In genomic region chr19:20434541-20434940, GRCm38 (mm10) we compare ENCODE assay signal across 9 mouse cellular contexts. TPM values are rescaled to one million over a fixed set of nuclear protein-coding genes. Genes with fewer than 3 reads are reported as not detected.
DNase-seq lines count a peak whose midpoint lies in the region; ATAC-seq lines count a peak whose summit lies in the region.
"Had no signal": no experiment of that assay in that cellular context is flagged by ENCODE, and none has a peak within 500 bp of the region (broad histone marks: within the 10 kb centered on the region; RNA-seq: fewer than 3 reads in every experiment).

No protein-coding gene starts in this region.

- no peak overlapping the region for H3K4me3 ChIP-seq in midbrain, embryonic 11.5 days (ENCODE audit: low read depth, low read length)
- no peak overlapping the region for H3K4me3 ChIP-seq in midbrain, embryonic 16.5 days (ENCODE audit: low read depth, low read length)
- no peak overlapping the region for H3K4me3 ChIP-seq in kidney, embryonic 16.5 days (ENCODE audit: low read length)
- no peak overlapping the region for H3K4me3 ChIP-seq in liver, embryonic 11.5 days (ENCODE audit: low read depth, low read length)
- H3K4me3 ChIP-seq: embryonic facial prominence, embryonic 15.5 days had no signal

- no peaks in the 10 kb centered on the region for H3K36me3 ChIP-seq in midbrain, embryonic 11.5 days (ENCODE audit: control insufficient read depth, insufficient read depth, low read length)
- H3K36me3 ChIP-seq in midbrain, embryonic 16.5 days (ENCODE audit: control insufficient read depth, insufficient read depth, low read length): no peaks in the 10 kb centered on the region
- H3K36me3 ChIP-seq in kidney, embryonic 16.5 days (ENCODE audit: insufficient read depth, low read length): no peaks in the 10 kb centered on the region
- H3K36me3 ChIP-seq in liver, embryonic 11.5 days (ENCODE audit: control insufficient read depth, insufficient read depth, low read length): no peaks in the 10 kb centered on the region
- H3K36me3 ChIP-seq: embryonic facial prominence, embryonic 15.5 days had no signal

- WGBS in midbrain, embryonic 11.5 days: 15% methylated on average over 3 of the region's 3 CpGs
- WGBS in midbrain, embryonic 16.5 days: 15% methylated on average over 3 of the region's 3 CpGs
- 9% methylated on average over 3 of the region's 3 CpGs for WGBS in kidney, embryonic 16.5 days
- WGBS in liver, embryonic 11.5 days: 10% methylated on average over 3 of the region's 3 CpGs

- no peaks in the 10 kb centered on the region for H3K4me1 ChIP-seq in midbrain, embryonic 11.5 days (ENCODE audit: control insufficient read depth, insufficient read depth, low read length)
- H3K4me1 ChIP-seq in midbrain, embryonic 16.5 days (ENCODE audit: control insufficient read depth, insufficient read depth, low read length): no peaks in the 10 kb centered on the region
- H3K4me1 ChIP-seq in kidney, embryonic 16.5 days (ENCODE audit: insufficient read depth, low read length): no peaks in the 10 kb centered on the region
- H3K4me1 ChIP-seq in liver, embryonic 11.5 days (replicated peaks; ENCODE audit: control insufficient read depth, insufficient read depth, low read length): no peaks in the 10 kb centered on the region
- H3K4me1 ChIP-seq: embryonic facial prominence, embryonic 15.5 days had no signal

- H3K9ac ChIP-seq in midbrain, embryonic 11.5 days (ENCODE audit: low read length): no peak overlapping the region
- no peak overlapping the region for H3K9ac ChIP-seq in midbrain, embryonic 16.5 days (ENCODE audit: low read depth, low read length)
- no peak overlapping the region for H3K9ac ChIP-seq in kidney, embryonic 16.5 days (replicated peaks; ENCODE audit: low read length)
- H3K9ac ChIP-seq in liver, embryonic 11.5 days (ENCODE audit: low read depth, low read length): no peak overlapping the region
- H3K9ac ChIP-seq: embryonic facial prominence, embryonic 15.5 days had no signal

- no peak overlapping the region for H3K27ac ChIP-seq in midbrain, embryonic 11.5 days (ENCODE audit: low read depth, low read length)
- no peak overlapping the region for H3K27ac ChIP-seq in midbrain, embryonic 16.5 days (ENCODE audit: low read length)
- no peak overlapping the region for H3K27ac ChIP-seq in kidney, embryonic 16.5 days (ENCODE audit: low read length)
- H3K27ac ChIP-seq in liver, embryonic 11.5 days (ENCODE audit: low read depth, low read length): no peak overlapping the region
- H3K27ac ChIP-seq: embryonic facial prominence, embryonic 15.5 days had no signal

- no peaks in the 10 kb centered on the region for H3K9me3 ChIP-seq in midbrain, embryonic 11.5 days (ENCODE audit: control insufficient read depth, low read length)
- H3K9me3 ChIP-seq in midbrain, embryonic 16.5 days (replicated peaks; ENCODE audit: control insufficient read depth, low read length, poor library complexity, severe bottlenecking): no peaks in the 10 kb centered on the region
- H3K9me3 ChIP-seq in kidney, embryonic 16.5 days (ENCODE audit: low read length): no peaks in the 10 kb centered on the region
- H3K9me3 ChIP-seq in liver, embryonic 11.5 days (ENCODE audit: control insufficient read depth, low read length): no peaks in the 10 kb centered on the region
- H3K9me3 ChIP-seq: embryonic facial prominence, embryonic 15.5 days had no signal

- no peaks in the 10 kb centered on the region for H3K27me3 ChIP-seq in midbrain, embryonic 11.5 days (ENCODE audit: control insufficient read depth, insufficient read depth, low read length)
- no peaks in the 10 kb centered on the region for H3K27me3 ChIP-seq in midbrain, embryonic 16.5 days (ENCODE audit: control insufficient read depth, insufficient read depth, low read depth, low read length)
- H3K27me3 ChIP-seq in kidney, embryonic 16.5 days (ENCODE audit: insufficient read depth, low read length): no peaks in the 10 kb centered on the region
- H3K27me3 ChIP-seq in liver, embryonic 11.5 days (replicated peaks; ENCODE audit: control insufficient read depth, insufficient read depth, low read length): no peaks in the 10 kb centered on the region
- H3K27me3 ChIP-seq: embryonic facial prominence, embryonic 15.5 days had no signal

- H3K4me2 ChIP-seq in midbrain, embryonic 11.5 days: no peak overlapping the region
- no peak overlapping the region for H3K4me2 ChIP-seq in midbrain, embryonic 16.5 days (ENCODE audit: low read length)
- H3K4me2 ChIP-seq in kidney, embryonic 16.5 days (replicated peaks; ENCODE audit: low read depth, low read length): no peak overlapping the region
- no peak overlapping the region for H3K4me2 ChIP-seq in liver, embryonic 11.5 days
- H3K4me2 ChIP-seq: embryonic facial prominence, embryonic 15.5 days had no signal

- DNase-seq in midbrain, embryonic 11.5 days (ENCODE audit: low spot score, missing footprints): peak; percentile 97
- DNase-seq in cerebellum, postnatal 10 days: peak; percentile 77 to 85
- peak; percentile 72 for DNase-seq in gastrocnemius, postnatal 10 days
- peak; percentile 39 for DNase-seq in liver, embryonic 11.5 days (ENCODE audit: low spot score)
- peak; percentile 48 for DNase-seq in ovary, postnatal 14 days (ENCODE audit: low spot score)
- peak; percentile 46 for DNase-seq in thymus, postnatal 14 days

- peak; percentile 71; the same call in 1 of the 2 replicates for ATAC-seq in midbrain, embryonic 11.5 days (ENCODE audit: low FRiP score)
- ATAC-seq in midbrain, embryonic 16.5 days: no peak
- peak; percentile 63; the same call in 1 of the 2 replicates for ATAC-seq in kidney, embryonic 16.5 days (ENCODE audit: low FRiP score, low TSS enrichment)
- no peak for ATAC-seq in liver, embryonic 11.5 days (replicated peaks; ENCODE audit: low FRiP score)

RNA-seq across cellular contexts. Expression of gene Anxa1, which starts 43.8 kb away (rescaled TPM):
- polyA plus RNA-seq in midbrain, embryonic 11.5 days (2014; fragmentation: Nextera tagmentation; extraction: Ambion mirVana): 2.6 and 3.7 TPM in 2 replicates
- 7.5 and 9.0 TPM in 2 replicates for polyA plus RNA-seq in midbrain, embryonic 16.5 days (2015; fragmentation: Nextera tagmentation; extraction: Ambion mirVana)
- total RNA-seq in gastrocnemius, postnatal 10 days (2021): 10 to 100 TPM; 23.3 to 35.1 TPM
- polyA plus RNA-seq in kidney, embryonic 16.5 days (2015; fragmentation: Nextera tagmentation; extraction: Ambion mirVana): 37.8 and 46.2 TPM in 2 replicates
- 16.8 and 18.7 TPM in 2 replicates for polyA plus RNA-seq in liver, embryonic 11.5 days (2014; fragmentation: Nextera tagmentation; extraction: Ambion mirVana)

RNA-seq across cellular contexts. Expression of gene Aldh1a1, which starts 58.0 kb away (rescaled TPM):
- polyA plus RNA-seq in midbrain, embryonic 11.5 days (2014; fragmentation: Nextera tagmentation; extraction: Ambion mirVana): 0.33 and 0.81 TPM in 2 replicates
- 7.9 and 19.4 TPM in 2 replicates for polyA plus RNA-seq in midbrain, embryonic 16.5 days (2015; fragmentation: Nextera tagmentation; extraction: Ambion mirVana)
- 10 to 100 TPM; 15.6 to 17.9 TPM for total RNA-seq in gastrocnemius, postnatal 10 days (2021)
- polyA plus RNA-seq in kidney, embryonic 16.5 days (2015; fragmentation: Nextera tagmentation; extraction: Ambion mirVana): 3.7 and 5.2 TPM in 2 replicates
- polyA plus RNA-seq in liver, embryonic 11.5 days (2014; fragmentation: Nextera tagmentation; extraction: Ambion mirVana): 0.55 and 1.3 TPM in 2 replicates

Comparison
In these comparisons a context has a peak if more than half of its experiments do, and no peak if none do; other contexts are left out.
1. ATAC-seq: peak in midbrain, embryonic 11.5 days (single experiment) and kidney, embryonic 16.5 days (single experiment); none in midbrain, embryonic 16.5 days (single experiment) and liver, embryonic 11.5 days (single experiment).
2. DNase-seq: peak in every context shown above with its lines; median percentile 97 in midbrain, embryonic 11.5 days; 81 in cerebellum, postnatal 10 days; 72 in gastrocnemius, postnatal 10 days; 48 in ovary, postnatal 14 days; 46 in thymus, postnatal 14 days; 39 in liver, embryonic 11.5 days.